Mouse (Mus musculus): ENCODE results near the gene Tbc1d8. TPM values are rescaled to one million over a fixed set of nuclear protein-coding genes. Genes with fewer than 3 reads are reported as not detected.
A peak's percentile ranks its signal among the peaks of the same experiment; 100 is the strongest.

Gene Tbc1d8
- polyA plus RNA-seq, 2 experiments: 11.5 to 14.3 TPM

DNA sequence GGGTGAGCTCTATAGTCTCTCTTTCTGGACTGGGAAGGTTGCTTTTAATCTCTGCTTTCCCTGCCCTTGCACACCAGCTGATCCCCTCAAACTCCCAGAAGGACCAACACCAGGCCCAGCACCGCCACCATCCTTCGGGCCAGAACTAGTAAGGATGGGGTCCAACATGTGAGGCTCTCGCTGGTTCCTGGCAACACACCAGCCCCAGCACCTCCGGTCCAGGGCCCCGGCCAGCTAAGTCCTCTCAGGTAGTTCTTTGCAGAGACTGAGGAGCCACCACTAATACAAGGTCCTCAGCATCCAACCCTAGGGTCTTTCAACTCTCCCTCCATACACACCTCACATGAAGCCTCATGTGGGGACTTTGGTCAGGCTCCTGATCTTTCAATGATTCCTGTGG lies 29.7 kb downstream of the Tbc1d8 start:
- Histone ChIP-seq H3K4me1 (ENCODE audit: control insufficient read depth, insufficient read depth, low read length) (peaks cover 22% of the 10 kb centered on the region), H3K27ac (replicated peaks; ENCODE audit: low read depth, low read length) (no peak overlapping the region), H3K27me3 (ENCODE audit: control insufficient read depth, insufficient read depth, low read length) (no peaks in the 10 kb centered on the region), H3K4me2 (replicated peaks; ENCODE audit: low read depth, low read length, severe bottlenecking) (no peak overlapping the region), H3K9me3 (ENCODE audit: control insufficient read depth, low read length) (no peaks in the 10 kb centered on the region), H3K4me3 (replicated peaks; ENCODE audit: low read length) (no peak overlapping the region), H3K9ac (ENCODE audit: low read depth, low read length, severe bottlenecking) (no peak overlapping the region), H3K36me3 (ENCODE audit: control insufficient read depth, insufficient read depth, low read length) (no peaks in the 10 kb centered on the region)
- DNase-seq (ENCODE audit: low spot score) (no peak), ATAC-seq (ENCODE audit: low FRiP score, low read depth) (no peak)
- WGBS: 93% methylated on average over 5 of the region's 5 CpGs
- no peak for TF ChIP-seq POLR2A (IDR thresholded peaks at IDR 0.05; ENCODE audit: borderline replicate concordance, extremely low read depth, insufficient read depth, insufficient read length)

- Histone ChIP-seq H3K36me3 (ENCODE audit: control insufficient read depth, insufficient read depth, low read length) (no peaks in the 10 kb centered on the region), H3K4me3 (replicated peaks; ENCODE audit: low read length) (no peak overlapping the region), H3K9ac (ENCODE audit: low read depth, low read length, severe bottlenecking) (no peak overlapping the region), H3K4me2 (replicated peaks; ENCODE audit: low read depth, low read length, severe bottlenecking) (no peak overlapping the region), H3K27ac (replicated peaks; ENCODE audit: low read depth, low read length) (no peak overlapping the region), H3K4me1 (ENCODE audit: control insufficient read depth, insufficient read depth, low read length) (peaks cover 22% of the 10 kb centered on the region), H3K27me3 (ENCODE audit: control insufficient read depth, insufficient read depth, low read length) (no peaks in the 10 kb centered on the region), H3K9me3 (ENCODE audit: control insufficient read depth, low read length) (no peaks in the 10 kb centered on the region)
- no peak for TF ChIP-seq POLR2A (IDR thresholded peaks at IDR 0.05; ENCODE audit: borderline replicate concordance, extremely low read depth, insufficient read depth, insufficient read length)
- ATAC-seq (ENCODE audit: low FRiP score, low read depth) (no peak), DNase-seq (ENCODE audit: low spot score) (no peak)
- WGBS: 74% methylated on average over 5 of the region's 5 CpGs
Measured at GRCm38 (mm10) chr1:39448238-39448637, 30.3 kb downstream of the Tbc1d8 start.

- Histone ChIP-seq H3K4me1 (ENCODE audit: control insufficient read depth, insufficient read depth, low read length) (peaks cover 17% of the 10 kb centered on the region), H3K36me3 (ENCODE audit: control insufficient read depth, insufficient read depth, low read length) (no peaks in the 10 kb centered on the region), H3K27ac (replicated peaks; ENCODE audit: low read depth, low read length) (no peak overlapping the region), H3K27me3 (ENCODE audit: control insufficient read depth, insufficient read depth, low read length) (no peaks in the 10 kb centered on the region), H3K9ac (ENCODE audit: low read depth, low read length, severe bottlenecking) (no peak overlapping the region), H3K9me3 (ENCODE audit: control insufficient read depth, low read length) (no peaks in the 10 kb centered on the region), H3K4me2 (replicated peaks; ENCODE audit: low read depth, low read length, severe bottlenecking) (no peak overlapping the region), H3K4me3 (replicated peaks; ENCODE audit: low read length) (no peak overlapping the region)
- WGBS: 77% methylated on average over 5 of the region's 5 CpGs
- ATAC-seq (ENCODE audit: low FRiP score, low read depth) (no peak), DNase-seq (ENCODE audit: low spot score) (no peak)
- TF ChIP-seq POLR2A (IDR thresholded peaks at IDR 0.05; ENCODE audit: borderline replicate concordance, extremely low read depth, insufficient read depth, insufficient read length): no peak
Measured at GRCm38 (mm10) chr1:39446178-39446577, 32.4 kb downstream of the Tbc1d8 start.

GRCm38 (mm10) chr1:39445303-39446050 lies 33.1 kb downstream of the Tbc1d8 start:
- no peak overlapping the region for H3K4me3 ChIP-seq (replicated peaks; ENCODE audit: low read length)
- no peaks in the 10 kb centered on the region for H3K27me3 ChIP-seq (ENCODE audit: control insufficient read depth, insufficient read depth, low read length)
- WGBS: 68% methylated on average over 20 of the region's 20 CpGs
- H3K27ac ChIP-seq (replicated peaks; ENCODE audit: low read depth, low read length): no peak overlapping the region
- no peak overlapping the region for H3K9ac ChIP-seq (ENCODE audit: low read depth, low read length, severe bottlenecking)
- no peaks in the 10 kb centered on the region for H3K9me3 ChIP-seq (ENCODE audit: control insufficient read depth, low read length)
- H3K4me1 ChIP-seq (ENCODE audit: control insufficient read depth, insufficient read depth, low read length): peaks cover 12% of the 10 kb centered on the region
- H3K4me2 ChIP-seq (replicated peaks; ENCODE audit: low read depth, low read length, severe bottlenecking): no peak overlapping the region
- no peak for TF ChIP-seq POLR2A (IDR thresholded peaks at IDR 0.05; ENCODE audit: borderline replicate concordance, extremely low read depth, insufficient read depth, insufficient read length)
- DNase-seq (ENCODE audit: low spot score): peak; percentile 40
- ATAC-seq (ENCODE audit: low FRiP score, low read depth): no peak
- H3K36me3 ChIP-seq (ENCODE audit: control insufficient read depth, insufficient read depth, low read length): no peaks in the 10 kb centered on the region

DNA sequence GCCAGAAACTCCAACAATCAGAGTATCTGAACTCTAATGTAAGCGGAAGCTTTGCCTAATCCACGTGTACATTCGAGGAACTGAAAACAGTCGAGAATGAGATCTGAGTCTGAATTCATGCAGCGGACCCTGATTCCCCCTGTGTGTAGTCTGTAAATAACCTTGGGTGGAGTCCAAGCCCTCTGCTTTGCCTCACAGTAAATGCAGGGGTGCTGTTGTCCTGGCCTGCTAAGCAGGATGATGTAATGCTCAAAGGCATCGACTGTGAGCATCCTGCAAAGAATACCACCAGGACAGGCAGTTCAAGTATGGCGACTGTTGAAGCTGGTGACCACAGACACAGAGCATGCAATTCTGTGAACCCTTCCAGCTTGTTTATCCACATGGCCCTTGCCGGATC lies 34.8 kb downstream of the Tbc1d8 start:
- no peak overlapping the region for H3K9ac ChIP-seq (ENCODE audit: low read depth, low read length, severe bottlenecking)
- no peak overlapping the region for H3K4me3 ChIP-seq (replicated peaks; ENCODE audit: low read length)
- no peaks in the 10 kb centered on the region for H3K9me3 ChIP-seq (ENCODE audit: control insufficient read depth, low read length)
- no peaks in the 10 kb centered on the region for H3K4me1 ChIP-seq (ENCODE audit: control insufficient read depth, insufficient read depth, low read length)
- no peak for TF ChIP-seq POLR2A (IDR thresholded peaks at IDR 0.05; ENCODE audit: borderline replicate concordance, extremely low read depth, insufficient read depth, insufficient read length)
- ATAC-seq (ENCODE audit: low FRiP score, low read depth) (peak; percentile 58; the same call in 1 of the 2 replicates), DNase-seq (ENCODE audit: low spot score) (peak; percentile 33)
- H3K4me2 ChIP-seq (replicated peaks; ENCODE audit: low read depth, low read length, severe bottlenecking): no peak overlapping the region
- no peaks in the 10 kb centered on the region for H3K27me3 ChIP-seq (ENCODE audit: control insufficient read depth, insufficient read depth, low read length)
- H3K27ac ChIP-seq (replicated peaks; ENCODE audit: low read depth, low read length): no peak overlapping the region
- no peaks in the 10 kb centered on the region for H3K36me3 ChIP-seq (ENCODE audit: control insufficient read depth, insufficient read depth, low read length)
- WGBS: 62% methylated on average over 8 of the region's 8 CpGs
